Mouse (Mus musculus): ENCODE results near the gene Fam192a. TPM values are rescaled to one million over a fixed set of nuclear protein-coding genes. Genes with fewer than 3 reads are reported as not detected.

Fam192a gene
- total RNA-seq, 1 experiment: 35.9 TPM

- no peak for DNase-seq (ENCODE audit: low read depth, low spot score)
- TF ChIP-seq MAFK (IDR thresholded peaks at IDR 0.05; ENCODE audit: insufficient read depth, low read depth, low read length) (no peak), CHD2 (IDR thresholded peaks at IDR 0.05; ENCODE audit: low read depth, low read length) (no peak), HCFC1 (IDR thresholded peaks at IDR 0.05; ENCODE audit: borderline replicate concordance, insufficient read depth, low read length) (no peak)
- H3K4me1 ChIP-seq (ENCODE audit: control insufficient read depth in 2 of 2, insufficient read depth in 2 of 2, low read length in 2 of 2, poor library complexity in 1 of 2): peaks cover 0 to 6% of the 10 kb centered on the region in 2 experiments; a peak in 2 of 4 replicates
- H3K27ac ChIP-seq (ENCODE audit: insufficient read depth, low read depth, low read length, poor library complexity, severe bottlenecking): no peak overlapping the region
- no peak overlapping the region for H3K9ac ChIP-seq (ENCODE audit: insufficient read depth, low read depth, low read length, poor library complexity, severe bottlenecking)
- in situ Hi-C loops (cut with MboI; ENCODE audit: low sequenced_read_pairs in 2 of 2, unreplicated experiment in 2 of 2): no loop called here
- H3K36me3 ChIP-seq (ENCODE audit: control insufficient read depth, insufficient read depth, low read length, poor library complexity, severe bottlenecking): no peaks in the 10 kb centered on the region
- H3K4me3 ChIP-seq (ENCODE audit: insufficient read depth in 1 of 2, low read depth in 1 of 2, low read length in 2 of 2, poor library complexity in 1 of 2, severe bottlenecking in 1 of 2): no peak overlapping the region
- H3K9me3 ChIP-seq (ENCODE audit: control insufficient read depth, insufficient read depth, low read depth, low read length): no peaks in the 10 kb centered on the region
These were observed 60.7 kb downstream of the Fam192a start for GRCm38 (mm10) chr8:94540889-94541795.

- DNase-seq (ENCODE audit: low read depth, low spot score): no peak
- TF ChIP-seq HCFC1 (IDR thresholded peaks at IDR 0.05; ENCODE audit: borderline replicate concordance, insufficient read depth, low read length) (no peak), ZC3H11A (IDR thresholded peaks at IDR 0.05; ENCODE audit: borderline replicate concordance, low read depth, low read length) (no peak), MAFK (IDR thresholded peaks at IDR 0.05; ENCODE audit: insufficient read depth, low read depth, low read length) (no peak), ZNF384 (IDR thresholded peaks at IDR 0.05; ENCODE audit: low read depth, low read length) (no peak), CHD2 (IDR thresholded peaks at IDR 0.05; ENCODE audit: low read depth, low read length) (no peak)
- H3K27ac ChIP-seq (ENCODE audit: insufficient read depth, low read depth, low read length, poor library complexity, severe bottlenecking): no peak overlapping the region
- H3K9ac ChIP-seq (ENCODE audit: insufficient read depth, low read depth, low read length, poor library complexity, severe bottlenecking): no peak overlapping the region
- in situ Hi-C loops (cut with MboI; ENCODE audit: low sequenced_read_pairs in 2 of 2, unreplicated experiment in 2 of 2): no loop called here
- H3K9me3 ChIP-seq (ENCODE audit: control insufficient read depth, insufficient read depth, low read depth, low read length): no peaks in the 10 kb centered on the region
- no peak overlapping the region for H3K4me3 ChIP-seq (ENCODE audit: insufficient read depth in 1 of 2, low read depth in 1 of 2, low read length in 2 of 2, poor library complexity in 1 of 2, severe bottlenecking in 1 of 2)
- H3K4me1 ChIP-seq (ENCODE audit: control insufficient read depth in 2 of 2, insufficient read depth in 2 of 2, low read length in 2 of 2, poor library complexity in 1 of 2): peaks cover 0 to 6% of the 10 kb centered on the region in 2 experiments; a peak in 2 of 4 replicates
- no peaks in the 10 kb centered on the region for H3K36me3 ChIP-seq (ENCODE audit: control insufficient read depth, insufficient read depth, low read length, poor library complexity, severe bottlenecking)
These were observed 61.8 kb downstream of the Fam192a start for GRCm38 (mm10) chr8:94540025-94540424.

GRCm38 (mm10) chr8:94537456-94537855, 64.3 kb downstream of the Fam192a start:
- Histone ChIP-seq H3K27ac (ENCODE audit: insufficient read depth, low read depth, low read length, poor library complexity, severe bottlenecking) (no peak overlapping the region), H3K4me1 (ENCODE audit: control insufficient read depth in 2 of 2, insufficient read depth in 2 of 2, low read length in 2 of 2, poor library complexity in 1 of 2) (peaks cover 0 to 5% of the 10 kb centered on the region in 2 experiments; a peak in 1 of 4 replicates)
- in situ Hi-C loops (cut with MboI; ENCODE audit: low sequenced_read_pairs in 2 of 2, unreplicated experiment in 2 of 2): no loop called here

GRCm38 (mm10) chr8:94535631-94536030, 66.2 kb downstream of the Fam192a start:
- H3K4me3 ChIP-seq (ENCODE audit: insufficient read depth in 1 of 2, low read depth in 1 of 2, low read length in 2 of 2, poor library complexity in 1 of 2, severe bottlenecking in 1 of 2): no peak overlapping the region
- no peaks in the 10 kb centered on the region for H3K9me3 ChIP-seq (ENCODE audit: control insufficient read depth, insufficient read depth, low read depth, low read length)
- TF ChIP-seq ZNF384 (IDR thresholded peaks at IDR 0.05; ENCODE audit: low read depth, low read length): no peak
- no peak for TF ChIP-seq MAFK (IDR thresholded peaks at IDR 0.05; ENCODE audit: insufficient read depth, low read depth, low read length)
- no peak for TF ChIP-seq ZC3H11A (IDR thresholded peaks at IDR 0.05; ENCODE audit: borderline replicate concordance, low read depth, low read length)
- TF ChIP-seq CHD2 (IDR thresholded peaks at IDR 0.05; ENCODE audit: low read depth, low read length): no peak
- TF ChIP-seq HCFC1 (IDR thresholded peaks at IDR 0.05; ENCODE audit: borderline replicate concordance, insufficient read depth, low read length): no peak
- DNase-seq (ENCODE audit: low read depth, low spot score): no peak
- no peak overlapping the region for H3K27ac ChIP-seq (ENCODE audit: insufficient read depth, low read depth, low read length, poor library complexity, severe bottlenecking)
- H3K36me3 ChIP-seq (ENCODE audit: control insufficient read depth, insufficient read depth, low read length, poor library complexity, severe bottlenecking): no peaks in the 10 kb centered on the region
- H3K9ac ChIP-seq (ENCODE audit: insufficient read depth, low read depth, low read length, poor library complexity, severe bottlenecking): no peak overlapping the region
- in situ Hi-C loops (cut with MboI; ENCODE audit: low sequenced_read_pairs in 2 of 2, unreplicated experiment in 2 of 2): no loop called here
- H3K4me1 ChIP-seq (ENCODE audit: control insufficient read depth in 2 of 2, insufficient read depth in 2 of 2, low read length in 2 of 2, poor library complexity in 1 of 2): peaks cover 0 to 5% of the 10 kb centered on the region in 2 experiments; a peak in 1 of 4 replicates

More at GRCm38 (mm10) chr8:94537456-94537855, 64.3 kb downstream of the Fam192a start:
- no peak for DNase-seq (ENCODE audit: low read depth, low spot score)
- TF ChIP-seq CHD2 (IDR thresholded peaks at IDR 0.05; ENCODE audit: low read depth, low read length): no peak
- no peak for TF ChIP-seq ZNF384 (IDR thresholded peaks at IDR 0.05; ENCODE audit: low read depth, low read length)
- no peak for TF ChIP-seq MAFK (IDR thresholded peaks at IDR 0.05; ENCODE audit: insufficient read depth, low read depth, low read length)
- no peak for TF ChIP-seq ZC3H11A (IDR thresholded peaks at IDR 0.05; ENCODE audit: borderline replicate concordance, low read depth, low read length)
- H3K9me3 ChIP-seq (ENCODE audit: control insufficient read depth, insufficient read depth, low read depth, low read length): no peaks in the 10 kb centered on the region
- H3K9ac ChIP-seq (ENCODE audit: insufficient read depth, low read depth, low read length, poor library complexity, severe bottlenecking): no peak overlapping the region
- H3K36me3 ChIP-seq (ENCODE audit: control insufficient read depth, insufficient read depth, low read length, poor library complexity, severe bottlenecking): no peaks in the 10 kb centered on the region
- H3K4me3 ChIP-seq (ENCODE audit: insufficient read depth in 1 of 2, low read depth in 1 of 2, low read length in 2 of 2, poor library complexity in 1 of 2, severe bottlenecking in 1 of 2): no peak overlapping the region

All from ES-E14 (cell line).